Comparison of ENCODE assay signal across 16 mouse cellular contexts in genomic region chr1:167820031-167820430, GRCm38 (mm10).
"Had no signal": no experiment of that assay in that cellular context is flagged by ENCODE, and none has a peak within 500 bp of the region (broad histone marks: within the 10 kb centered on the region; RNA-seq: fewer than 3 reads in every experiment).

No protein-coding gene starts in this region.

- H3K4me1 ChIP-seq: stomach, embryonic 15.5 days had no signal

- H3K36me3 ChIP-seq: neural tube, embryonic 13.5 days; neural tube, embryonic 15.5 days; stomach, embryonic 15.5 days had no signal

- H3K27me3 ChIP-seq: neural tube, embryonic 13.5 days; neural tube, embryonic 15.5 days; stomach, embryonic 15.5 days had no signal

- H3K27ac ChIP-seq: neural tube, embryonic 13.5 days; neural tube, embryonic 15.5 days; stomach, embryonic 15.5 days; stomach, postnatal 0 days had no signal

- DNase-seq: retina, postnatal 1 day; right cerebral cortex, adult 18-20 months; right cerebral cortex, postnatal 14 days; right cerebral cortex, postnatal 25 days; right cerebral cortex, postnatal 4 days; spleen, adult 18-20 months; thymus, adult 18-20 months; thymus, adult 2 months; thymus, postnatal 14 days; thymus, postnatal 25 days; thymus, postnatal 36 days; thymus, postnatal 4 days had no signal

- H3K4me3 ChIP-seq: neural tube, embryonic 13.5 days; neural tube, embryonic 15.5 days; stomach, embryonic 15.5 days had no signal

- H3K9me3 ChIP-seq: neural tube, embryonic 15.5 days; stomach, embryonic 15.5 days had no signal
